Mouse (Mus musculus): ENCODE measurements at regions not wholly inside any gene's neighbourhood (a gene's known extent, or its start where the extent isn't known, plus 50 kb on each side); places are given as distances from the start of the nearest gene placed in this dataset.
"Not testable (repeated sequence)": the region's sequence is repeated elsewhere in the genome, so short reads cannot be mapped to it uniquely, and the experiment has no call there.

GRCm38 (mm10) chr15:24419736-24420135 lies 993.8 kb downstream of the Basp1 start:
- ATAC-seq (ENCODE audit: poor library complexity, severe bottlenecking), result no peak

- ATAC-seq (ENCODE audit: poor library complexity, severe bottlenecking), result no peak
Observed at GRCm38 (mm10) chr15:24419186-24419585, 994.4 kb downstream of the Basp1 start.

- ATAC-seq (ENCODE audit: poor library complexity, severe bottlenecking), result no peak
Observed at GRCm38 (mm10) chr15:24407691-24408090, 1005.9 kb downstream of the Basp1 start.

- ATAC-seq (ENCODE audit: poor library complexity, severe bottlenecking), result no peak
Observed at GRCm38 (mm10) chr15:24405305-24405704, 1008.3 kb downstream of the Basp1 start.

- ATAC-seq (ENCODE audit: poor library complexity, severe bottlenecking), result no peak
Observed at GRCm38 (mm10) chr15:24400088-24400487, 1013.5 kb downstream of the Basp1 start.

GRCm38 (mm10) chr15:24358398-24358797 lies 1055.2 kb downstream of the Basp1 start:
- ATAC-seq (ENCODE audit: poor library complexity, severe bottlenecking), result no peak

GRCm38 (mm10) chr15:24348975-24349560 lies 1064.5 kb downstream of the Basp1 start:
- no peak for ATAC-seq (ENCODE audit: poor library complexity, severe bottlenecking)

GRCm38 (mm10) chr15:24335876-24336275 lies 1077.7 kb downstream of the Basp1 start:
- not testable (repeated sequence) for ATAC-seq (ENCODE audit: poor library complexity, severe bottlenecking)

GRCm38 (mm10) chr15:24303123-24303522 lies 1110.4 kb downstream of the Basp1 start:
- ATAC-seq (ENCODE audit: poor library complexity, severe bottlenecking), result not testable (repeated sequence)

GRCm38 (mm10) chr15:24297236-24297635 lies 1116.3 kb downstream of the Basp1 start:
- no peak for ATAC-seq (ENCODE audit: poor library complexity, severe bottlenecking)

- ATAC-seq (ENCODE audit: poor library complexity, severe bottlenecking), result no peak
Observed at GRCm38 (mm10) chr15:24296798-24297197, 1116.8 kb downstream of the Basp1 start.

- ATAC-seq (ENCODE audit: poor library complexity, severe bottlenecking), result no peak
Observed at GRCm38 (mm10) chr15:24275100-24275499, 1138.5 kb downstream of the Basp1 start.

- no peak for ATAC-seq (ENCODE audit: poor library complexity, severe bottlenecking)
Observed at GRCm38 (mm10) chr15:24267360-24267759, 1146.2 kb downstream of the Basp1 start.
